Mouse (Mus musculus) frontal cortex, adult 2 months (tissue): ENCODE data around the gene Rps5. TPM values are rescaled to one million over a fixed set of nuclear protein-coding genes. Genes with fewer than 3 reads are reported as not detected.
A peak's percentile ranks its signal among the peaks of the same experiment; 100 is the strongest.
"Not testable (repeated sequence)": the region's sequence is repeated elsewhere in the genome, so short reads cannot be mapped to it uniquely, and the experiment has no call there.

ENCODE experiments used
- DNase-seq, 2 experiments: peaks; one replicate each; pipeline ENCODE4 v3.0.0; 2022; ENCODE audit warnings: low spot score in 1 of 2; ENCODE audit errors: extremely low spot score in 1 of 2
- polyA plus RNA-seq: library from polyadenylated mRNA; depleted of rRNA; stranded (reverse); fragments of >200 nt; gene quantifications from 2 replicates; pipeline ENCODE4 v1.2.3, GENCODE M21; 2012

Gene Rps5
- polyA plus RNA-seq, 1 experiment: 848 TPM

DNA sequence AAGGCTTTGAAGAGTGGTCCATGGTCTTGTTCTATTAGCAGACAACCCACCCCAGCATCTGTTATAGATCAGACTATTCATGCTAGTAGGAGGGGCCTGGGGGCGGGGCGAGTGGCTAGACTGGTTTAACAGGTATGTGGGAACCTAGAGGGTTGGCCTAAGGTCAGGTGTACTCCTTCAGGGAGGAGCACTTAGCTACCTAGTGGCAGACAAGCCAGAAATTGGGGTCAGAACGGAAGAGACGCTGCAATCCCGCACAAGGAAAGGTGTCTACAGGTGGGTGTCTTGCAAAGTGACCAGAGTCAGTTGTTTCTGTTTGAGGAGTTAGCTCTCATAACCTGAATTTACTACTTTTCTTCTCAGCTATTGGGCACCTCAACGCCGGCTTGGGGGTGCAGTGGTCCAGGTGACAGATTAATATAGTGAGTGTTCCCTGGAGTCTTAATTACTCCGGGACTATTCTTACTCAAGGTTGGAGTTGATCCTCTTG, 5.1 kb downstream of the Rps5 start, which contains the start of gene Rnf225:
Gene Rnf225 (plus strand): TSS at position 226 of the 490 bp plus-strand sequence.
- DNase-seq: no peak

- DNase-seq: peak in 1 of 2 experiments; percentile 42
Observed at GRCm38 (mm10) chr7:12927693-12928589, 5.9 kb downstream of the Rps5 start.

- DNase-seq: no peak
Observed at GRCm38 (mm10) chr7:12933615-12934140, 11.6 kb downstream of the Rps5 start.

- DNase-seq: no peak
Observed at GRCm38 (mm10) chr7:12934808-12935207, 12.7 kb downstream of the Rps5 start.

DNA sequence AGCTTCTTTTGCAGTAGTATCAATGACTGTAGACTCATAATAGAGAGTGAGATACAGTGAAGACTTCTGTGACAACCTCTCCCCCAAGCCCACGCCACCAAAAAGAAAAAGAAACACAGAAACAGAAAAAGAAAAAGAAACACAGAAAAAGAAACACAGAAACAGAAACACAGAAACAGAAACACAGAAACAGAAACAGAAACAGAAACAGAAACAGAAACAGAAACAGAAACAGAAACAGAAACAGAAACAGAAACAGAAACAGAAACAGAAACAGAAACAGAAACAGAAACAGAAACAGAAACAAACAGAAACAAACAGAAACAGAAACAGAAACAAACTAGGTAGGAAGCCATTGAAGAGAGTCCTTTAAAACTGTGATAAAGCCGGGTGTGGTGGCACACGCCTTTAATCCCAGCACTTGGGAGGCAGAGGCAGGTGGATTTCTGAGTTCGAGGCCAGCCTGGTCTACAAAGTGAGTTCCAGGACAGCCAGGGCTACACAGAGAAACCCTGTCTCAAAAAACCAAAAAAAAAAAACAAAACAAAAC, 15.2 kb downstream of the Rps5 start:
- not testable (repeated sequence) for DNase-seq

GRCm38 (mm10) chr7:12940599-12940998, 18.5 kb downstream of the Rps5 start:
- no peak for DNase-seq

GRCm38 (mm10) chr7:12943488-12943887, 21.4 kb downstream of the Rps5 start:
- DNase-seq: no peak

GRCm38 (mm10) chr7:12949032-12949871, 27.2 kb downstream of the Rps5 start:
- DNase-seq: peak; percentile 98 to 99

DNA sequence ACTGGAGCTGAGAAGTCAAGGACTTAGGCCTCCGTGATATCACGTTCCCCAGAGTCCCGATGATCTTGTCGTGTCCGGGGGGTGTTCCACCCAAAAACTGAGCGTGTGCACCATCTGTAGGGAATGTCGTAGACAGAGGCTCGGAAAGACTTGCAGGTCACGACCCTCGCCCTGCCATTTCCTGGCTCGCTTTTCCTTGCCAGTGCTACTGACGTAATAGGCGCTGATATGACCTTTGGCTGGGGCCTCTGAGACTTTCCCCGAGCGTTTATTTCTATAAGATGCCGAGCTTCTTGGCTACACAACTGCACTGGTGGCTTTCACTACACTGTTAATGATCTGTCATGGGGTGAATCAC, 27.8 kb downstream of the Rps5 start:
- DNase-seq: no peak

DNA sequence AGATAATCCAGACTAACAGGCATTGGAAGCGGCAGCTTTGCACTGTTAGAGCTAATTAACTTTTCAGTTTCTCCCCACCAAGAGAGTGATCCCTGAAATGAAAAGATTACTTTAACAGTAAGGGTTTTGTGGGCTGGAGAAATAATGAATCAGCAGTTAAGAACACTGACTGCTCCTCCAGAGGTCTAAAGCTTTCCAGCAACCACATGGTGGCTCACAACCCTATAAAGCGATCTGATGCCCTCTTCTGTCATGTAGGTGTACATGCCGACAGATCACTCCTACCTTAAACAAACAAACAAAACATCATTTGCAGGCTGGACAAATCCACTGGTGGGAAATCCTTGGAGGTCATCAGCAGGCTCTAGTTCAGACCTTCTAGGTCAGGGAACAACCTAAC, 32.8 kb downstream of the Rps5 start:
- DNase-seq: no peak

DNA sequence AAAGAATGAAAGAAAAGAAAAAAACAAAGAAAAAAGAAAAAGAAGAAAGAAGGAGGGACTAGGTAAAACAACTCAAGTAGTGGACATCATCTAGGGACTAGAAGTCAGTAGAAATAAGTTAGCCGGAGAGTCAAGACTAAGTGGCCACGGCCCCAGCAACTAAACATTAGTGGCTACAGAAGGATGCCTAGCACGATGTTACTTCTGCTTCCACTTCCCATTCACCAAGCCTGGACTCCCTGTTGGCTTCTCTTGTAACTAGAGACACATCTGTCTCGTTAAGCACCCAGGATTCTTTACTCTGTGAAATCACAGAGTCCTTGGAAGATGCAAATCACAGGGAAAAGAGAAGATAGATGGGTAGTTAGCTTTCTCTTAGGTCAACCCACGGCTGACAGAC, 35.4 kb downstream of the Rps5 start:
- DNase-seq: no peak

- DNase-seq: no peak
Observed at GRCm38 (mm10) chr7:12958948-12959347, 36.9 kb downstream of the Rps5 start.

DNA sequence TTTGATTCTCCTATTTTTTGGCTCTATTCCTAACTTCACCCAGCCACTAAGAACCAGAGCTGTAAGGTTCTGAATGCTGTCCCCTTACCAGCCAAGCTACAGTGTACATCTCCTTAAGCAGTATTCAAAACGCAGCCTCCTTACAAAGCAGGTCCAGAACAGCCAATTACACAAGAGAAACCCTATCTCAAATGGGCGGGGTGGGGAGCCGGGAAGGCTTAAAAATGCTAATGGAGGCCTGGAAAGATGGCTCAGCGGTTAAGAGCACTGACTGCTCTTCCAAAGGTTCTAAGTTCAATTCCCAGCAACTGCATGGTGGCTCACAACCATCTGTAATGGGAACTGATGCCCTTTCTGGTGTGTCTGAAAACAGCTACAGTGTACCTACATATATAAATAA, 37.6 kb downstream of the Rps5 start:
- no peak for DNase-seq

DNA sequence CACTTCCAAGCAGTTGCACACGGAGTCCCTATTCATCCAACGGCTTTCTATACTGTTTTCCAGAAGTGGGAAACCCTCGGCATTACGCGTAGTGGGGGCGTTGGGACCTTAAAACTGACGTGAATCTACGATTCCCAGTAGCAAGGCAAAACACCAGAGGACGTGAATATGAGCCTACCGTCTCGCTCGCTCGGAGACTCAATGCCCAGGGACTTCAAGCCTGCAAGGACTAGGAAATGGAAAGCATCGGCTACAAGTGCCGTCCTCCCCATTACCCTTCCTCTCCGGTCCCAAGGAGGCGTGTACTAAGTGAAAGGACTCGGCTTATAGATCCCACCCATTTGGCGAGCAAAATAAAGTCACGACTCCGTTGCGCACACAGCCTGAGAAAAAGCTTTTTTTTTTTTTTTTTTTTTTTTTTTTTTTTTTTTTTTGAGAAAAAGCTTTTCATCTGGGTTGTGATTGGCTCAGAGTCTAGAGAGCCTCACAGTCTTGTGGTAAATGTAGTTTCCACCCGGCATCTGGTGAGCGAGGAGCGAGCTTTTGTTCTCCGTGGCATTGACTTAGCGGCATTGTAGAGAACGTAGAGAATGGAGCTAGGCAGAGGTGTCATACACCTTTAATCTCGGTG, 39.5 kb downstream of the Rps5 start:
- DNase-seq: peak in 1 of 2 experiments; percentile 70

DNA sequence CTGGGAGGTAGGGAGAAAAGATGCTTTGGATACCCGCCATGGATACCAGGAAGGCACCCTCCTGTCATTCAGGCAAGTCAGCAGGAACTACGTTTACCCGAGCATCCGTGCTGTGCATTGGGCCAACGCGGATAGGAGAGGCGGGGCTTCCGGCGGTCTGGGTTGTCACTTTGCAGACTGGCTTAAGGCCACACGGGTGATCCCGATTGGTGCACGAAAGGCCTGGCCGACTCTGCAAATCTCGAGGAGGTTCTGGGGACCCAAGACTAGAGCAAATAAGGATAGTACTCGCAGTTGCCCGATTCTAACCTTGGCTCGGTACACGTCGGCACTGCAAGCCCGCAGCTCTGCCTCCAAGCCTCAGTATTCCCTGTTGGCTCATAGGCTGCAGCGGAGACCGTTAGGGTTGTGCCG, 43.6 kb downstream of the Rps5 start, which contains the start of gene Zfp324:
Gene Zfp324 (plus strand): TSS at position 161 of the 414 bp plus-strand sequence.
- peak; percentile 93 to 94 for DNase-seq

DNA sequence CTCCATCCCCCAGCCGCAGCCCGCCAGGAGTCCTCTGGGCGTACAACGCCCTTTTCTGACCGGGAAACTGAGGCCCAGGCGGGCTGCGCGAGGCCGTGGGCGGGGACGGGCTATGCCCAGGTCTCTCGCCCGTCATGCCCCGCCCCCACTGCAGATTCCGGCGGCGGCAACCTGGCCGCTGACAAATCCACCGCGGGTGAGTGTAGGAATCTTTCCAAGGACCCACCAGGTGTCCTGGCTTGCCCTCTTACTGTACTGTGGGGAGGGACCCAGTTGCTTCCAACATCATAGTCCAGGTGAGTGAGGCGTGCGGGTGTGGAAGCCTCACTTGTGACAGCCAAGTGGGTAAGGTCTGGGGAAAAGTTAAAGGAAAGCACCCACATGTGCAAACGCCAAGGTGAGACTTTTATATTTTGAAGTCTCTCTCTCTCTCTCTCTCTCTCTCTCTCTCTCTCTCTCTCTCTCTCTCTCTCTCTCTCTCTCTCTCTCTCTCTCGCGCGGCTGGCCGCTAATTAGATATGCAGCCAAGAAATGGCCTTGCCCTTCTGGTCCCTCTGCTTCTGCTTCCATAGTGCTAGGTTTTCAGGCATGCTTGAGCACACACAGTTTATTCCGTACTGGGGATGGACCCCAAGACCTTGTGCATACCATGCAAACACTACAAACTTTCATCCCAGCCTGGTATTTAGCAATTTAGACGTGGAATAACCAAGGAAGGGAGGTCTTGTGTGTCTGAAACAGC, 44.2 kb downstream of the Rps5 start:
- DNase-seq: peak in 1 of 2 experiments; percentile 52

DNA sequence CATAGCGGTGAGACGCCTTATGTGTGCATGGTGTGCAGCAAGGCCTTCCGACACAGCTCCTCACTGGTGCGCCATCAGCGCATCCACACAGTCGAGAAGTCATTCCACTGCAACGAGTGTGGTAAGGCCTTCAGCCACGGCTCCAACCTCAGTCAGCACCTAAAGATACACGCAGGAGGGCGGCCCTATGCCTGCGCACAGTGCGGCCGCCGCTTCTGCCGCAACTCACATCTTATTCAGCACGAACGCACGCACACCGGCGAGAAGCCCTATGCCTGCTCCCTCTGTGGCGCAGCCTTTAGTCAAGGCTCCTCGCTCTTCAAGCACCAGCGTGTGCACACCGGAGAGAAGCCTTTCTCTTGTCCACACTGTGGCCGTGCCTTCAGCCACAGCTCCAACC, 48.8 kb downstream of the Rps5 start:
- no peak for DNase-seq
